Mouse (Mus musculus) spleen, embryonic (tissue): Measurements from ENCODE around the gene Gfpt2.

ENCODE experiments used
- CTCF ChIA-PET: fragments of 350-600 bp; sonication (Branson Sonifier 250); formaldehyde crosslinking; loops from one replicate; lab custom pipeline; 2022; lab: Charles Lee

The Gfpt2 gene

DNA sequence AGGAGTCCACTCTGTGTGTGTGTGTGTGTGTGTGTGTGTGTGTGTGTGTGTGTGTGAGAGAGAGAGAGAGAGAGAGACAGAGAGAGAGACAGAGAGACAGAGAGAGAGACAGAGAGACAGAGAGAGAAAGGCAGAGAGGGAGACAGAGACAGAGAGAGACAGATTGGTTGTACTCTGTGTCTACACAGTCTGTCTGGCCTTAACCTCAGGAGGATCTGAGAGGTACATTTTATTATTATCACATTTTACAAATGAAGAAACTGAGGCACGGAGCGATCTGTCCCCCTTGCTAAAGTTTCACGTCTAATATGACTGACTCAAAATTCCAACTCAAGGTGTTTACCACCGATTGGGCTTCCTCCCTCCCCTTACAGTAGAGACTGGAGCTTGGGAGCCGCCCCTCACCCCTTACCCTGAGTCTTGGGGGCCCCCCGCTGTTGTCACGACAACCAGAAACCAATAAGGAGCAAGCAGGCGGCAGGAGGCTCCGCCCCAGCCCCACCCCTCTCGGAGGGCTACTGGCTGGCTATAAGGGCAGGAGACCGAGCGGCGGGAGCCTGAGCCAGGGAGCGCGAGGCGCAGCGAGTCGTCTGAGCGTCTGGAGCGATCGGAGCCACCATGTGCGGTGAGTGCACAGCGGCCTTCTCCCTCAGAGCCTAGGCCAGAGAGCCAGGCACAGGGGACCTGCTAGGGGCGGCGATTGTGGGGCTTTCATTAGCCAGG lies at the start of gene Gfpt2:
TSS of gene Gfpt2 (plus strand) at position 560 of the 723 bp plus-strand sequence.
- CTCF ChIA-PET: no interaction called here

DNA sequence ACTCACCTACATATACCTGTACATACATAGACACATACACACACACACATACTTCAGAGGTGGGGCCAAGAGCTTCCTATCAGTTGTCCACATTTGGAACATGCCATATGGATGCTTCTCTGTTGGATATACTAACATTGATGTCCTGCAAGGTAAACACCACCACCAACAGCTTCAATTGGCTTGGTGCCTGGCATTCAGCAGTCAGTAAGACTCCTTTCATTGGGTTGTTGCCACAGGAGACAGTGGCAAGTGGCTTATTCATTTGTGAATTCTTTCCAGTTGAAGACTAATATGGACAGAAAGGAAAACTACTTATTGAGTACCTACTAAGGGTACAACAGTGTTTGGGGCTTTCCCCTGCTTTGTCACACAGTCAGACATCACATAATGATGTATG lies 49.0 kb upstream of the Gfpt2 start:
- CTCF ChIA-PET: interaction anchor here (0.8 kb wide), 1 partner anchor 106 kb away, joined by 3 read pairs; no protein-coding TSS in a partner anchor

DNA sequence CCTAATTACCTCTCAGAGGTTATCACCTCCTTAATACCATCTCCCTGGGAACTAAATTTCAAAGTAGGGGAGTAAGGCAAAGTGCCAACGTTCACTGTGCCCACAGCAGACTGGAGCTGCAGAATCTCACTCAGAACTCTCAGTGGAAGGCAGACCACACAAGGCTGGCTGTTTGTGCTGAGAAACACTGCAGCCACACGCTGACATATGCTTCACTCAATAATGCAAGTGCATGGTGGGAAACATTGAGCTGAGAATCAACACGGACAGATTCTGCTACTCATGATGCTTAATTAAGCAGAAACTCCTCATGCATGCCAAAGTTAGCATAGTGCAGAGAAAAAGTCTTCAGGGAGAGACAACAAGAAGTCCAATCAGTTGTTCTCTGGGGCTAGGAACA lies 48.1 kb upstream of the Gfpt2 start:
- CTCF ChIA-PET: no interaction called here

DNA sequence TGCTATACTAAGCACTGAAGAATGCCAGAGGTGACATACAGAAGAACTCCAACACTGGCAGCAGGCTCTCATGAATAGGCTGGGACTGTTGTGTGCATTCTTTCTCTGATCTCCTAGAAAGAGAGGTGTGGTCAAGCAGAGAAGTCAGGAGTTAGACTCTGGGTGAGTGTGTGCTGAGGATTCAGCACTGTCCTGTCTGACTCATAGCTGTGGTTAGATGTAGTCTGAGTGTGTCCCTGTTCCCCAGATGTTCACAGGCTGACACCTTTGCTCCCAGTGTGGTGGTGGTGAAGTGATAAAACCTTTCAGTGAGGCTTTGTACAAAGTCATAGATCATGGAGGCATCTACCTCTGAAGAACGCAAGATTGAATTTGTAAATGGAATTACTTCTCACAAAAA lies 47.2 kb upstream of the Gfpt2 start:
- CTCF ChIA-PET: no interaction called here

DNA sequence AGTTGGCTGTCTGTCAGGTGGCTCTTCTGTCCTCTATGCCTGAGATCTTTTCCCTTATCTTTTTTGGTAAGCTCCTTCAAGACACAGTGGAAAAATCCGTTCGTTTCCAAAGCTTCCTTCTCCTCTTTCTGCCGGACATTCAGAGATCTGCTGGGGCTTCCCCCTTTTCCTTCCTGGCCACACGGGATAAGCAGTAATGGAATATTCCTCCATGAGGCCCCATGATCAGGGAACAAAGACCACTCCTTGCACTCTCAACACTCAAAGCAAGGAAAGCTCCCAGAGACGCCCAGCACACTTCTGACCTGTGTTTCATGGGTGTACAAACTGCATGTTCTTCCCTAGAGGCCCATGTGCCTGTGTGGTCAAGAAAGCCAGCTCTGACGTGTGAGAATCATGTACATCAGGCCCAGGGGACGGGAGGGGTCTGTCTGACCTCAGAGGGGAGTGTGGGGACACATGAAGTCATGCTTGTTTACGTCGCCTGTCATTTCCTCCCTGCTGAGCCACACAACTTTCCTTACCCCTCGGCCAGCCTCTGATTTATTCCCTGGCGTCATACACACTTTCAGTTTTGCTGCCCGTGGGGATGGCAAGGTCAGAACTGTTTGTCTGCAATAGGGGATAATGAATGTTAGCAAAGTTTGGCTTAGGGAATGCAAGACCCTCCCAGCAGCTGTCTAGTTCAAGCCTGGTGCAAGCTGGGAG lies 38.9 kb upstream of the Gfpt2 start:
- CTCF ChIA-PET: no interaction called here

DNA sequence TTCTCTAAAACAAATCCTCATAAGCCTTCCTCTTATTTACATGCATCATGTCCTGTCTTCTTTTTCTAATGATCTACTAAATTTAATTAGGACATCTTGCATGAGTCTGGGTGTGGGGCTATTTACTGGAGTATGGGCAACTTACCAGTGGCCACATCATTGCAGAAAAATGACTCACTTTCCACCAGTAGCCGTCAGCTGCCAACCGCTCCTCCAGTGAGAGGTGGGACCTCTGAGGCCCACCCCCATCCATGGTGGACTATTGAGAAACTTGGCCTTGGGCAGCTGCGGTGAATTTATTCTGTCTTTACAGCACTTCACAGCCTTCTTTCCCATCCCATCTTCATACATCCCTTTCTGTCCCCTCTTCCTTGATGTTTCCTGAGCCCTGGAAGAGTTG lies 35.9 kb upstream of the Gfpt2 start:
- CTCF ChIA-PET: no interaction called here

DNA sequence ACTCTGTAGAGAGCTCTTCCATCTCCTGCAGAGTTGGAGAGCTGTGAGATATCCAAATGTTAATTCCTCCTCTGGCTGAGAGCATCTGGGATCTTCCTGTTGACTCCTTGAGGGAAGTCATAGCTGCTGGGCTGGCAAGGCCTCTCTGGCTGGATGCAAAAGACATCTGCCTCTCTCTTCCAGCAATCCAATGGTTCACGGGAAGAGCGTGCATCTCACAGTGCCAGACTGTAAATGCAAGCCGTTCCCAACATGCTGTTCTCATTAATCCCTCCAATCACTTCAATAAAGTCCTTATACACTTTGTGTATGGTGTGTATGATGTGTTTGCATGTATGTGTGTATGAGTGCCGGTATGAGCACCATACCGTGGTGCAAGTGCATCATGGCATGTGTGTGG lies 32.8 kb upstream of the Gfpt2 start:
- CTCF ChIA-PET: no interaction called here

DNA sequence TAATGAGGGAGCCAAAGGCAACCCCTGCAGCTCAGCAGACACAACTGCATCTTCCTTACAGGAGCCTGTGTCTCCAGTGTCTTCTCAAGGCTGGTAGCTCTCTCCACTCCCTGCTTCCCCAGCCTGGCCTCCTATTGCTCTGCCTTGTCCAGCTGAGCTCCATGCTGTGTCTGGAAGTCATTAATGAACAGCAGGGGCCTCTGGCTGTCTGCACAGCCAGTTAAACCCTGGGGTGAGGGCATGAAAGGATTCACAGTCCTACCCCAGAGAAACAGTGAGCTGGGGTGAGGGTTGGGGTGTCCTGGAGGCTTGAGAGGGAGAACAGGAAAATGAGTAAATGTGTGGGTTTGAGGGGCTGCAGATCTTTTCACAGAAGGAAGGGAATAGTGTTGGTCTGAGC lies 30.4 kb upstream of the Gfpt2 start:
- CTCF ChIA-PET: no interaction called here

DNA sequence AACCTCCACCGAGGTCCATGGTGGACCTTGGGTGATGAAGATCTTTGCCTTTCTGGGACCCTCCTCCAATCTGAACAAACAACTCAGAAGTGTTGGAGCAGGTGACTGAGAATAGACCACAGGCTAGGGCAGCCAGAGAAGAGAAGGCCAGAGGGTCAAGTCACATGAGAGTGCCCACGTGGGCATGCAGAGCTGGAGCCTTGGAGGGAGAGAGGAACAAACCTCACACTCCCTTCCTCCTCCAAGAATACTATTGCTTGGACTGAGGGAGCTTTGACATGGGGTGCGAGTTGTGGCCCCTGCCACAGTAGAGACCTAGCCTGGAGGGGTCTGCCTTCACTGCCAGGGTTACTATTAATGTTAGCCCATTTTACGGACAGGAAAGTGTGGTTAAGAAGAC lies 30.0 kb upstream of the Gfpt2 start:
- CTCF ChIA-PET: no interaction called here

DNA sequence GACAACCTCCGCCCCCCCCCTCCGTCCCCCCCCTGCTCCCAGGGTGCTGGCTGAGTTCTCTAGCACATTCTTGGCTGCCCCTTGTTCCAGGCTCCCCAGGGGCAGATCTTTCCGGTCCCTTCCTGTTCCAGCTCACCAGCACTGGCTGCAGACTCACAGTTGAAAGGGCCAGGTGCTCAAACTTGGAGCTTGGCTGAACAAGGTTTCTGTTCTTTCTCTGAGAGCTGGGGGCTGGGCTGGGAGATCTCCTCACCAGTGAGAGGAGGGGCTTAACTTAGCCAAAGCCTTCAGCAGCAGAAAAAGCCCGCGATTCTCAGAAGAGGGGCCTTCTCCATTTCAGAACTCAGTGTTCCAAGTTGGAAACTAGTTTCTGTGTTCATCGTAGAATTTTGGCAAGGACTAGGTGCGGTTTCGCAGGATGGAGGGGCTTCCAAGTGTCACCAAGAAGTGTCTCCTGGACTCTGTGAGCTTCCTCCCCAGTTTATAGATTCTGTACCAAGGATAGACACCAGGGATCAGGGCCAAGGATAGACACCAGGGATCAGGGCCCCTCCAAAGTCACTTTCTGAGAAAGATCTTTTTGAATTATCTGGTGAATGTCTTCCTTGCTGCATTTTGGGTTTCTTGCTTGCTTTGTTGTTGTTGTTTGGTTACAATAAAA lies 29.2 kb upstream of the Gfpt2 start:
- CTCF ChIA-PET: no interaction called here

DNA sequence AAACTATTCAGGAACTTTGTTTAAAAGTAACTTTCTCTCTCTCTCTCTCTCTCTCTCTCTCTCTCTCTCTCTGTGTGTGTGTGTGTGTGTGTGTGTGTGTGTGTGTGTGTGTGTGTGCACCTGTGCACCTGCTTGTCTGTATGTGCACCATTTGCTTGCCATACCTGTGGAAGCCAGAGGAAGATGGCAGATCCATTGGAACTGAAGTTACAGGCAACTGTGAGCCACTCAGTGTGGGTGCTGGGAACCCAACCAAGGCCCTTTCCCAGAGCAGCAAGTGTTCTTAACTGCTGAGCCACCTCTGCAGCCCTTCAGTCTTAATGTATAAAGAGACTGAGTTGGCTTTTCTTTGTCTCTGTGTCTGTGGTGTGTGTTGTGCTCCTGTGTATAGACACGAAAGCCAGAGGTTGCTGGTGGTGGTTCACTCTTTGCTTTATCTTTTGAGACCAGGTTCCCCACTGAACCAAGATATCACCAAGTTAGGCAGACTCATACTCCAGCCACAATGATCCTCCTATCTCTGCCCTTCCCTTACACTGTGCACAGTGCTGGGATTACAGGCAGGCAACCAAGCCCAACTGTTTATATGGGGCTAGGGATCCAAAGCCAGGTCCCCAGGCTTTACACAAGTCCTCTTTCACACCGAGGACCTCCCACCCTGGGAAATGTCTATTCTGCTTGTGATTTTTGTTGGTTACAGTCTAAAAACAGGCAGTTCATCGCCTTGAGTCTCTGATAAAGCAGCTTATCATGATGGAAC lies 28.4 kb upstream of the Gfpt2 start:
- CTCF ChIA-PET: no interaction called here

DNA sequence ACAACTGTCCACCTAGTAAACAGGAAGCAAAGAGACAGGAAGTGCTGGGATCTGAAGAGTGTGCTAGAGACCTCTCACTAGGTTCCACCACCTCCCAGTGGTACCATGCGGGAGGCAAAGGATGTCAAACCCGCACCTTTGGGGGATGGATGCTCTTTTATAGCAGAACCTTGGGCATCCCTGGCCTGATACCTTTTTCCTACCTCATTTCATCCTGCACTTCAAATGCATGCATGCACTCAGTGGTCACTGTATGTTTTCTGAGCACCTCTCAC lies 27.9 kb upstream of the Gfpt2 start:
- CTCF ChIA-PET: no interaction called here

DNA sequence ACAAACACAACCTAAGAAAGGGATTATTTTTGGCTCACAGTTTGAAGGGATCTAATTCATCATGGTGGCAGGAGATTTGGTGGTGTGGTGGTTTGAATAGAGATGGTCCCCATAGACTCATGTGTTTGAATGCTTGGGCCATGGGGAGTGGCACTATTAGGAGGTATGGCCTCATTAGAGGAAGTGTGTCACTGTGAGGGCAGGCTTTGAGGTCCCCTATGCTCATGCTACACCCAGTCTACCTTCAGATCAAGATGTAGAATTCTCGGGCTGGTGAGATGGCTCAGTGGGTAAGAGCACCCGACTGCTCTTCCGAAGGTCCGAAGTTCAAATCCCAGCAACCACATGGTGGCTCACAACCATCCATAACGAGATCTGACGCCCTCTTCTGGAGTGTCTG lies 26.5 kb upstream of the Gfpt2 start:
- CTCF ChIA-PET: interaction anchor here (0.7 kb wide), 1 partner anchor 89 kb away, joined by 3 read pairs; no protein-coding TSS in a partner anchor

DNA sequence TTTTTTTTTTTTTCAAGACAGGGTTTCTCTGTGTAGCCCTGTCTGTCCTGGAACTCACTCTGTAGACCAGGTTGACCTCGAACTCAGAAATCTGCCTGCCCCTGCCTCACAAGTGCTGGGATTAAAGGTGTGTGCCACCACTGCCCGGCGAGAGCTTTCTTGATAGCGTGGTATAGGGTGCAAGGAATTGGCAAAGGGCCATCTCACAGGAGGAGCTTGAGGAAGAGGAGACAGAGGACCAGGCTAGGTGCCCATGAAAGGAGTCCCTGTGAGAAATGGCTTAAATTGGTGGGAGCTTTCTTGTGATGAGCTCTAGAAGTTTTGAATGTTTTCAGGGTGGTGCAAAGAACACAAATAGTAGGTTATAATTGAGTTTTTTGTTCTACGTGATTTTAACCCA lies 25.2 kb upstream of the Gfpt2 start:
- CTCF ChIA-PET: interaction anchor here (0.6 kb wide), 1 partner anchor 76 kb away, joined by 3 read pairs; no protein-coding TSS in a partner anchor

DNA sequence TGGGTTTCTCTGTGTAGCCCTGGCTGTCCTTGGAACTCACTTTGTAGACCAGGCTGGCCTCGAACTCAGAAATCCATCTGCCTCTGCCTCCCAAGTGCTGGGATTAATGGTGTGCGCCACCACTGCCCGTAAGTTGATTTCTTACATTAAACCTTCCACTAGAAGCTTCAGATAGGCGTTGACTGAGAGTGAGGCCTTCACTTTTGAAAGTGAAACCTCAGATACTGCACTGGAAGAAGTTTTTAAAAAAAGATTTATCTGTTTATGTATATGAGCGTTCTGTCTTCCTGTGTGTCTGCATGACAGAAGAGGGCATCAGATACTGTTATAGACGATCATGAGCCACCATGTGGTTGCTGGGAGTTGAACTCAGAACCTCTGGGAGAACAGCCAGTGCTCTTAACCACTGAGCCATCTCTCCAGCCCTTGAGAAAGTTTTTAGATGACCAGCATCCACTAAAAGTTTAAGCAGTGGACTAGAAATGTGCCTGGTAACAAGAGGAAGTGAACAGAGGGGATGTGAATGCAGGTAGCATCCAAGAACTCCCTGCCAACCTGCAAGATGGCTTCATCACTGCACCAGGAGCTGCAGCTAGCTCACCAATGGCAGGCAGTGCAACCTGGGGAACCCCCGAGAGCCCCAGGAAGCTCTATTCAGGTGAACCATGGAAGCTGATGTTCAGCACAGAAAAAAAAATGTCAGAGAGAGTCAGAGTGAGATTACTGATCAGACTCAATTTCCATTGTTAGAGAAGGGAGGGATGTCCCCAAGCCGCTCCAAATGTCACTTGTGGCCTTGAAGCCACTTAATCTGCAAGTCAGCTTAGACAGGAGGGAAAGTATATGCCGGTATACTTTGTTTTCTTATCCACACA lies 23.1 kb upstream of the Gfpt2 start:
- CTCF ChIA-PET: no interaction called here

DNA sequence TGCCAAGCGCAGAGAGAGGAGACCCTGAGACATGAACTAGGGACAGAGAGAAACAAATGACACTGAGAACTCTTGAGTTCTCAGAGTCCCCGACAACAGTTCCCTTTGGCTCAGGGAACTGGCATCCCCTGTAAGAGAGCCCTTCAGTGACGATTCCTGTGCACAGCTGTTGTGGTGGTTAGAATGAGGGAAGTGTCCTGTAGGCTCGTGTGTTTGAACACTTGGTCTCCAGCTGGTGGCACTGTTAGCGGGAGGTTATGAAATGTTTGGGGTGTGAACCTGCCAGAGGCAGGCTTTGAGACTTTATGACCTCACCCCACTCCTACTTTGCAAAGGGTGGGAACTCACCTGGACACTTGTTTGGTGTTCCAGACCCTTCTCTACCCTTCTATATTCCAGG lies 21.7 kb upstream of the Gfpt2 start:
- CTCF ChIA-PET: interaction anchor here (0.6 to 0.7 kb wide), 2 partner anchors 64 to 1683 kb away, joined by 3 read pairs; no protein-coding TSS in a partner anchor

DNA sequence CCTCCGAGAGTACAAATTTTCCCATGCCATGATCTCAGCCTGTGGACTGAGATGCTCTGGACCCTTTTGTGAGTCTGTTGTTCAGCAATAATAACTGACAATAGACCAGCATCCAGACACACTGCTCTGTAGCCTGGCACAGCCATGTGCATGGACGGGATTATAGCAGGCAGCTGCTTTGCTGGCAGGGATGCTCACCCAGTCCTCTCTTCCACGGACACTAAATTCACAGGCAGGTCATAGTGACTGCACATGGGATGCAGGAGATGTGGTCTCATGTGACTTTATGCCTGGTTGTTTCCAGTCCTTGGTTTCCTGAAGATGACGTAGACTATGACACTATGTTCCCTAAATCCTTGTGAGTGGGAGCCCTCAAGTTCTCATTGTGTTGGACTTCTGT lies 19.1 kb upstream of the Gfpt2 start:
- CTCF ChIA-PET: no interaction called here

DNA sequence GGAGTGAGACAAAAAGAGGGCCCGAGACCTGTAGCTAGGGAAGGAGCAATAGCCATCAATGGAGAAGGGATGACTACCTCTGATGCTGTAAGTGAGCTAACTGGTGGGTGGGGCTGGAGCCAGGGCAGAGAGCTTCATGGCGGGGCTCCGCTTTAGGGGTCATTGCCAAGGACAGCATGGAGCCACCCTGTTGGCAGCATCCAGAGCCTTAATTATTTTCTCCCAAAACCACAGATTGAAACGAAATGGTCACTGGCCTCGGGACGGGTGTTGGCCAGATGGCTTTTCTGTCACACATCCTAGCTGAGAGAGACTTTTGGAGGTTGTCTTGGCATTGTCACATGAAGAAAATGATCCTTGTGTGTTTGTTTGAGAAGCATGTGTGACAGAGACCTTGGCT lies 15.1 kb upstream of the Gfpt2 start:
- CTCF ChIA-PET: no interaction called here

DNA sequence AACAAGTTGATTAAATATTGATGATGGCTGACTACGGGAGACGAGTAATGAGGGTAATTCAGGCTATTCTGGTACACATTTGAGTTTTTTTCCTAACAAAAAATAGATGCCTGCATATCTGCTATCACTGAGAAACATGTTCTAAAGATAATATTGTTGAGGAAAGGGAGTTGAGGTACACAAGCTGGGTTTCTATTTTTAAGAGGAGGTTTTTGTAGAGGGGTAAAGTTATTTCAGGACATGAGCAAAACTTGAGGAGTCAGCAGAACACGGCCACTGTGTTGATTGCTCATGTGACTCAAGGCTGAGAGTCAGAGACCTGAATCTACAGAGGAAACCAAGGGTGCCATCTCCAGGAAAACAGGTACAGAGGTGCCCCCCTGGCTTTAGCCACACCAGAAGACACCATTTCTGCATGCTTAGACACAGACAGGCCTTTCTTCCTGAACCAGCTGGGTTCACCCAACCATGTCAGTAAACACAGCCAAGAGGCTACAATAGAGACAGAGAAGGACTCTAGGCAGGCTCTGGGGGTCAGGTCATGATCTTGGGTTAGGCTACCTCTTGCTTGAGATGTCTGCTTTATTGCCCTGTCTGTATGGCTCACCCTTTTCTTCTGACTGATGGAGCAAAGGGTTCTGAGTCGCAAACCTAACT lies 13.7 kb upstream of the Gfpt2 start:
- CTCF ChIA-PET: no interaction called here

DNA sequence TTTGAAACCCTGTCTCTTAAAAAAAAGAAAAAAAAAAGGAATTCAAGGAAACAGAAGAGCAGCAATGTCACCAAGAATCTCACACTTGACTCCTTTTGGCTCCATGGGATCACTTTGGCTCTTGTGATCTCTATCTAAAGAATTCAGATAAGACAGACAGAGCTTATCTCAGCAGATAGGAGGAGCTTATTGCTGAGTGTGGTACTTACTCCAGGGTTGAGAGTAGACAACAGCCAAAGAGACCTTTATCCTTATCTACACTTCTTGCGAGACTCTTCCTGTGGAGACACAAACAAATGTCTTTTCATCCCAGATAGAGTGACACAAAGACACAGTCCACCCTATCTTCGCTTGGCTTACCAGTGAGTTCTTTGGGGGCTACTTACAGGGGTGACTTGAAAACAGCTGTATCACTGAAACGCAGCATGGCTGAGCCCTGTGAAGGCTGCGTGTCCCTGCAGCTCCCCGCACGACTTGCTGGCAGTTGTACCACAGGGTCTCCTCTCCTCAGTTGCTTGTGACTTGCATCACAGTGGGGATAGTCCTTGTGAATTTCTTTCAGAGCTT lies 12.1 kb upstream of the Gfpt2 start:
- CTCF ChIA-PET: interaction anchor here (0.6 kb wide), 1 partner anchor 353 kb away, joined by 5 read pairs; no protein-coding TSS in a partner anchor
